In the genomic region with DNA sequence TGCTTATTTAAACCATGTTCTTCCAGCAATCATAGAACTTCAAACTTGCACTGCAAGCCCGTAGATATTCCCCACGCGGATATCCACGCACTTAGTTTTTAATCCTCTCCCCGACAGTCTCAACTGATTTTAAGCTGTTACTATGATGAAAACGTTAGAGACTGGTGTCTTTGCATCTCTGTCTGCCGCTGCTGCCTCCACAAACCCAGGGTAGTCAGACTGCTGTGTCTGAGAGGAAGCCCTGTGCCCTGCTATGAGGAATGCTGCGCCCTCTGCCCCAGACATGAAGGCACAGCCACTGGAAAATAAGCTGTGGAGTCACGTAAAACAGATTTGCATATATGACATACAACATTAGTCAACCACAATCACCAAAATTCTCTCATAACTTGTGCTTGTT, we compare ENCODE assay signal across 25 mouse cellular contexts. TPM values are rescaled to one million over a fixed set of nuclear protein-coding genes. Genes with fewer than 3 reads are reported as not detected.
DNase-seq lines count a peak whose midpoint lies in the region; ATAC-seq and TF ChIP-seq lines count a peak whose summit lies in the region.
"Had no signal": no experiment of that assay in that cellular context is flagged by ENCODE, and none has a peak within 500 bp of the region (broad histone marks: within the 10 kb centered on the region; RNA-seq: fewer than 3 reads in every experiment).

No protein-coding gene starts in this region.

- intact Hi-C loops in heart, postnatal 25 days (cut with DNase I): no loop called here

- H3K9ac ChIP-seq in heart, embryonic 14.5 days (ENCODE audit: low read length): no peak overlapping the region
- no peak overlapping the region for H3K9ac ChIP-seq in forebrain, postnatal 0 days
- H3K9ac ChIP-seq in midbrain, embryonic 13.5 days (replicated peaks): peak overlapping the region; percentile 53; the same call in 1 of the 2 replicates
- H3K9ac ChIP-seq: embryonic facial prominence, embryonic 13.5 days; liver, embryonic 12.5 days; stomach, embryonic 15.5 days had no signal

- H3K4me1 ChIP-seq in heart, embryonic 14.5 days (ENCODE audit: control insufficient read depth in 2 of 2, insufficient read depth in 2 of 2, low read length in 2 of 2): peaks cover 5 to 7% of the 10 kb centered on the region in 2 experiments; a peak in 2 of 4 replicates
- H3K4me1 ChIP-seq in forebrain, postnatal 0 days (ENCODE audit: insufficient read depth): peaks cover 16% of the 10 kb centered on the region
- peaks cover 56% of the 10 kb centered on the region for H3K4me1 ChIP-seq in midbrain, embryonic 13.5 days (replicated peaks)

- ATAC-seq in heart, embryonic 14.5 days (ENCODE audit: insufficient number of reproducible peaks, insufficient read depth, low FRiP score, low read depth): no peak
- ATAC-seq in forebrain, postnatal 0 days: 0 out of 2 replicates have a peak, but pooled peaks have one; percentile 8
- ATAC-seq in midbrain, embryonic 13.5 days: no peak
- ATAC-seq: activated CD4-positive, CD25-positive, alpha-beta regulatory T cell, adult 4 months; liver, embryonic 12.5 days; lung, postnatal 0 days; Patski had no signal

- no peaks in the 10 kb centered on the region for H3K9me3 ChIP-seq in heart, embryonic 14.5 days (ENCODE audit: control insufficient read depth, low read length)
- H3K9me3 ChIP-seq in forebrain, postnatal 0 days (ENCODE audit: low read length): no peaks in the 10 kb centered on the region
- no peaks in the 10 kb centered on the region for H3K9me3 ChIP-seq in midbrain, embryonic 13.5 days
- H3K9me3 ChIP-seq: embryonic facial prominence, embryonic 13.5 days; liver, embryonic 12.5 days; stomach, embryonic 15.5 days had no signal

- TF ChIP-seq CTCF in brain, embryonic 14.5 days (IDR thresholded peaks at IDR 0.05; ENCODE audit: borderline replicate concordance, extremely low read depth, insufficient read depth, insufficient read length): no peak
- TF ChIP-seq CTCF in forebrain, postnatal 0 days (IDR thresholded peaks at IDR 0.05; ENCODE audit: low read depth): no peak

- H3K36me3 ChIP-seq in heart, embryonic 14.5 days (ENCODE audit: control insufficient read depth, insufficient read depth, low read length): peaks cover 30% of the 10 kb centered on the region
- peaks cover 9% of the 10 kb centered on the region for H3K36me3 ChIP-seq in forebrain, postnatal 0 days (ENCODE audit: insufficient read depth)
- H3K36me3 ChIP-seq in midbrain, embryonic 13.5 days: peaks cover 14% of the 10 kb centered on the region

- 48% methylated on average over 9 of the region's 9 CpGs for WGBS in heart, embryonic 14.5 days
- 34% methylated on average over 9 of the region's 9 CpGs for WGBS in forebrain, postnatal 0 days
- WGBS in midbrain, embryonic 13.5 days: 13% methylated on average over 9 of the region's 9 CpGs

- no peaks in the 10 kb centered on the region for H3K27me3 ChIP-seq in heart, embryonic 14.5 days (ENCODE audit: control insufficient read depth, insufficient read depth, low read length)
- H3K27me3 ChIP-seq in forebrain, postnatal 0 days (ENCODE audit: insufficient read depth, low read length): no peaks in the 10 kb centered on the region
- H3K27me3 ChIP-seq in midbrain, embryonic 13.5 days: no peaks in the 10 kb centered on the region
- H3K27me3 ChIP-seq: Patski; stomach, embryonic 15.5 days had no signal

- no peak for TF ChIP-seq POLR2A in brain, embryonic 14.5 days (IDR thresholded peaks at IDR 0.05; ENCODE audit: borderline replicate concordance, extremely low read depth, insufficient read depth, insufficient read length, poor library complexity, severe bottlenecking)

- no peak overlapping the region for H3K4me3 ChIP-seq in heart, embryonic 14.5 days (ENCODE audit: control insufficient read depth in 1 of 2, insufficient read depth in 1 of 2, low read depth in 1 of 2, low read length in 2 of 2)
- H3K4me3 ChIP-seq in forebrain, postnatal 0 days (ENCODE audit: low read depth, low read length): no peak overlapping the region
- no peak overlapping the region for H3K4me3 ChIP-seq in midbrain, embryonic 13.5 days (replicated peaks)
- H3K4me3 ChIP-seq: embryonic facial prominence, embryonic 13.5 days; liver, embryonic 12.5 days; stomach, embryonic 15.5 days had no signal

- DNase-seq in heart, postnatal 25 days (ENCODE audit: low spot score): no peak
- peak; percentile 39 for DNase-seq in brain, embryonic 14.5 days (ENCODE audit: low read depth)
- DNase-seq in forebrain, postnatal 0 days: no peak
- no peak for DNase-seq in ovary, postnatal 14 days (ENCODE audit: low spot score)
- no peak for DNase-seq in layer of hippocampus, adult 9-11 months
- DNase-seq: adrenal gland, postnatal 25 days; cerebellum, adult 9-10 months; gastrocnemius, postnatal 10 days; heart, adult 18-20 months; kidney, adult 2 months; kidney, postnatal 25 days; right cerebral cortex, postnatal 14 days; thymus, adult 2 months had no signal

- peak overlapping the region; percentile 51; the same call in 1 of the 2 replicates for H3K4me2 ChIP-seq in heart, embryonic 14.5 days (ENCODE audit: low read length)
- no peak overlapping the region for H3K4me2 ChIP-seq in forebrain, postnatal 0 days (ENCODE audit: low read depth)
- peak overlapping the region; percentile 41 for H3K4me2 ChIP-seq in midbrain, embryonic 13.5 days (replicated peaks)
- H3K4me2 ChIP-seq: embryonic facial prominence, embryonic 13.5 days; liver, embryonic 12.5 days; stomach, embryonic 15.5 days had no signal

- no peak overlapping the region for H3K27ac ChIP-seq in heart, embryonic 14.5 days (replicated peaks in 1 of 2; ENCODE audit: control insufficient read depth in 1 of 2, insufficient read depth in 1 of 2, low read depth in 2 of 2, low read length in 2 of 2)
- no peak overlapping the region for H3K27ac ChIP-seq in forebrain, postnatal 0 days (ENCODE audit: low read depth, low read length)
- H3K27ac ChIP-seq in midbrain, embryonic 13.5 days: peak overlapping the region; percentile 88; the same call in 1 of the 2 replicates
- H3K27ac ChIP-seq: embryonic facial prominence, embryonic 13.5 days; liver, embryonic 12.5 days; stomach, embryonic 15.5 days had no signal

RNA-seq across cellular contexts. Expression of a gene that starts 5.4 kb away (rescaled TPM):
- not detected in 2 replicates for polyA plus RNA-seq in heart, embryonic 14.5 days (2014; fragmentation: Nextera tagmentation; extraction: Ambion mirVana)
- not detected for total RNA-seq in heart, postnatal 25 days (2021)
- polyA plus RNA-seq in brain, embryonic 14.5 days (2012; rRNA removed): 0.10 and 0.18 TPM in 2 replicates
- total RNA-seq in forebrain, postnatal 0 days (2014; rRNA removed): 0.38 TPM in 1 of 2 replicates, not detected in the other
- 0.10 and 0.44 TPM in 2 replicates for polyA plus RNA-seq in forebrain, postnatal 0 days (2015; fragmentation: Nextera tagmentation; extraction: Ambion mirVana)
- polyA plus RNA-seq in midbrain, embryonic 13.5 days (2015; fragmentation: Nextera tagmentation; extraction: Ambion mirVana): 0.24 TPM in 1 of 2 replicates, not detected in the other
- total RNA-seq: adrenal gland, postnatal 25 days; gastrocnemius, postnatal 10 days; heart, adult 18-20 months; megakaryocyte, adult 5-6 weeks had no signal
- polyA plus RNA-seq: activated CD4-positive, CD25-positive, alpha-beta regulatory T cell, adult 4 months; embryonic facial prominence, embryonic 13.5 days; kidney, adult 2 months; limb, embryonic 11.5 days; liver, embryonic 12.5 days; lung, postnatal 0 days; Patski; spleen, adult 2 months; stomach, embryonic 15.5 days had no signal

RNA-seq across cellular contexts. Expression of a gene that starts 11.6 kb away (rescaled TPM):
- polyA plus RNA-seq in heart, embryonic 14.5 days (2014; fragmentation: Nextera tagmentation; extraction: Ambion mirVana): not detected in 2 replicates
- not detected for total RNA-seq in heart, postnatal 25 days (2021)
- 0.08 TPM in 1 of 2 replicates, not detected in the other for polyA plus RNA-seq in brain, embryonic 14.5 days (2012; rRNA removed)
- 1.3 and 1.4 TPM in 2 replicates for total RNA-seq in forebrain, postnatal 0 days (2014; rRNA removed)
- 0.54 and 0.62 TPM in 2 replicates for polyA plus RNA-seq in forebrain, postnatal 0 days (2015; fragmentation: Nextera tagmentation; extraction: Ambion mirVana)
- 0.12 and 0.32 TPM in 2 replicates for polyA plus RNA-seq in midbrain, embryonic 13.5 days (2015; fragmentation: Nextera tagmentation; extraction: Ambion mirVana)
- total RNA-seq: adrenal gland, postnatal 25 days; gastrocnemius, postnatal 10 days; heart, adult 18-20 months; megakaryocyte, adult 5-6 weeks had no signal
- polyA plus RNA-seq: activated CD4-positive, CD25-positive, alpha-beta regulatory T cell, adult 4 months; cortical plate, adult 2 months; embryonic facial prominence, embryonic 13.5 days; kidney, adult 2 months; liver, embryonic 12.5 days; lung, postnatal 0 days; Patski; spleen, adult 2 months; stomach, embryonic 15.5 days; thymus, adult 2 months had no signal

RNA-seq across cellular contexts. Expression of a gene that starts 39.8 kb away (rescaled TPM):
- polyA plus RNA-seq in heart, embryonic 14.5 days (2014; fragmentation: Nextera tagmentation; extraction: Ambion mirVana): 16.2 and 16.7 TPM in 2 replicates
- total RNA-seq in heart, postnatal 25 days (2021): 10 to 100 TPM; 19.8 to 21.9 TPM
- polyA plus RNA-seq in brain, embryonic 14.5 days (2012; rRNA removed): 37.3 and 52.9 TPM in 2 replicates
- total RNA-seq in forebrain, postnatal 0 days (2014; rRNA removed): 18.9 and 19.8 TPM in 2 replicates
- 22.8 and 24.3 TPM in 2 replicates for polyA plus RNA-seq in forebrain, postnatal 0 days (2015; fragmentation: Nextera tagmentation; extraction: Ambion mirVana)
- polyA plus RNA-seq in midbrain, embryonic 13.5 days (2015; fragmentation: Nextera tagmentation; extraction: Ambion mirVana): 23.3 and 25.7 TPM in 2 replicates

RNA-seq across cellular contexts. Expression of a gene that starts 50.9 kb away (rescaled TPM):
- 6.8 and 8.0 TPM in 2 replicates for polyA plus RNA-seq in heart, embryonic 14.5 days (2014; fragmentation: Nextera tagmentation; extraction: Ambion mirVana)
- 1 to 10 TPM; 4.5 to 5.4 TPM for total RNA-seq in heart, postnatal 25 days (2021)
- 7.1 and 7.7 TPM in 2 replicates for polyA plus RNA-seq in brain, embryonic 14.5 days (2012; rRNA removed)
- 3.0 and 9.0 TPM in 2 replicates for total RNA-seq in forebrain, postnatal 0 days (2014; rRNA removed)
- 1.6 and 3.0 TPM in 2 replicates for polyA plus RNA-seq in forebrain, postnatal 0 days (2015; fragmentation: Nextera tagmentation; extraction: Ambion mirVana)
- 4.0 and 4.9 TPM in 2 replicates for polyA plus RNA-seq in midbrain, embryonic 13.5 days (2015; fragmentation: Nextera tagmentation; extraction: Ambion mirVana)
